Mouse (Mus musculus): ENCODE results near the gene Arid1b.

Gene Arid1b

GRCm38 (mm10) chr17:5195397-5195796 lies 201.3 kb downstream of the Arid1b start:
- TF ChIP-seq NANOG (IDR thresholded peaks at IDR 0.05; ENCODE audit: borderline replicate concordance, low read length) = no peak
- no peak for TF ChIP-seq CTCF (conservative IDR thresholded peaks at IDR 0.05; ENCODE audit: low read length)
- no peak for TF ChIP-seq POU5F1 (IDR thresholded peaks at IDR 0.05; ENCODE audit: borderline replicate concordance, low read length)
- H3K4me3 ChIP-seq (replicated peaks; ENCODE audit: low read length) = no peak overlapping the region
- H3K9me3 ChIP-seq (ENCODE audit: low read length) = no peaks in the 10 kb centered on the region
- H3K4me1 ChIP-seq (replicated peaks; ENCODE audit: low read depth, low read length) = peaks cover 13% of the 10 kb centered on the region
- H3K27me3 ChIP-seq (ENCODE audit: insufficient read depth, low read length) = no peaks in the 10 kb centered on the region
- no peaks in the 10 kb centered on the region for H3K36me3 ChIP-seq (ENCODE audit: insufficient read depth, low read length)

GRCm38 (mm10) chr17:5196005-5196404 lies 201.9 kb downstream of the Arid1b start:
- no peak overlapping the region for H3K4me3 ChIP-seq (replicated peaks; ENCODE audit: low read length)
- no peaks in the 10 kb centered on the region for H3K36me3 ChIP-seq (ENCODE audit: insufficient read depth, low read length)
- TF ChIP-seq NANOG (IDR thresholded peaks at IDR 0.05; ENCODE audit: borderline replicate concordance, low read length) = no peak
- no peaks in the 10 kb centered on the region for H3K27me3 ChIP-seq (ENCODE audit: insufficient read depth, low read length)
- peaks cover 9% of the 10 kb centered on the region for H3K4me1 ChIP-seq (replicated peaks; ENCODE audit: low read depth, low read length)
- H3K9me3 ChIP-seq (ENCODE audit: low read length) = no peaks in the 10 kb centered on the region

- no peaks in the 10 kb centered on the region for H3K9me3 ChIP-seq (ENCODE audit: low read length)
- TF ChIP-seq CTCF (conservative IDR thresholded peaks at IDR 0.05; ENCODE audit: low read length) (no peak), POU5F1 (IDR thresholded peaks at IDR 0.05; ENCODE audit: borderline replicate concordance, low read length) (no peak), NANOG (IDR thresholded peaks at IDR 0.05; ENCODE audit: borderline replicate concordance, low read length) (no peak)
- no peaks in the 10 kb centered on the region for H3K36me3 ChIP-seq (ENCODE audit: insufficient read depth, low read length)
- H3K4me3 ChIP-seq (replicated peaks; ENCODE audit: low read length) = no peak overlapping the region
- peaks cover 7% of the 10 kb centered on the region for H3K4me1 ChIP-seq (replicated peaks; ENCODE audit: low read depth, low read length)
- H3K27me3 ChIP-seq (ENCODE audit: insufficient read depth, low read length) = no peaks in the 10 kb centered on the region
Observed at GRCm38 (mm10) chr17:5196508-5196907, 202.4 kb downstream of the Arid1b start.

GRCm38 (mm10) chr17:5197083-5197482 lies 203.0 kb downstream of the Arid1b start:
- TF ChIP-seq POU5F1 (IDR thresholded peaks at IDR 0.05; ENCODE audit: borderline replicate concordance, low read length) = no peak
- no peak for TF ChIP-seq CTCF (conservative IDR thresholded peaks at IDR 0.05; ENCODE audit: low read length)
- no peak for TF ChIP-seq NANOG (IDR thresholded peaks at IDR 0.05; ENCODE audit: borderline replicate concordance, low read length)
- H3K27me3 ChIP-seq (ENCODE audit: insufficient read depth, low read length) = no peaks in the 10 kb centered on the region
- peaks cover 3% of the 10 kb centered on the region; the same call in 1 of the 2 replicates for H3K4me1 ChIP-seq (replicated peaks; ENCODE audit: low read depth, low read length)
- no peaks in the 10 kb centered on the region for H3K9me3 ChIP-seq (ENCODE audit: low read length)
- no peak overlapping the region for H3K4me3 ChIP-seq (replicated peaks; ENCODE audit: low read length)
- H3K36me3 ChIP-seq (ENCODE audit: insufficient read depth, low read length) = no peaks in the 10 kb centered on the region

DNA sequence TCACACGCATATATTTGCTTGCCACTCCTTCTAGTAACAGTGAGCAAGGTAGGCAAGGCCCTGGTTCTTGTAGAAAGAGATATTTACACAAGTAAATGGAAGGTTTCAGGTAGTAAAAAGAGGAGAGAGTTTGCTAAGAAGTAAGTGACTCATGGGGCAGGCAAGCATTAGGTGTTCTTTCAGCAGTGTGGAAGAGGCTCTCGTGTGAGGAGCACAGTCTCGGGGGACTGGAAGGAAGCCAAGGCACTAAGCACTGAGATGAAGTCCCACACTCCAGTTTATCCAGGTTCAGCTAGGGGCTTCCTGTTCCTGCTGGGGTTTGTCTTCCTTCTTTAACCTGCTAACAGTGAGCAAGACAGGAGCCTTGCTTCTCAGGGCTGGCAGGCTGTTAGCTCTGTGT lies 203.6 kb downstream of the Arid1b start:
- Histone ChIP-seq H3K4me1 (replicated peaks; ENCODE audit: low read depth, low read length) (peaks cover 7% of the 10 kb centered on the region), H3K4me3 (replicated peaks; ENCODE audit: low read length) (no peak overlapping the region), H3K36me3 (ENCODE audit: insufficient read depth, low read length) (no peaks in the 10 kb centered on the region), H3K9me3 (ENCODE audit: low read length) (no peaks in the 10 kb centered on the region), H3K27me3 (ENCODE audit: insufficient read depth, low read length) (no peaks in the 10 kb centered on the region)
- TF ChIP-seq POU5F1 (IDR thresholded peaks at IDR 0.05; ENCODE audit: borderline replicate concordance, low read length) = no peak
- TF ChIP-seq NANOG (IDR thresholded peaks at IDR 0.05; ENCODE audit: borderline replicate concordance, low read length) = no peak
- no peak for TF ChIP-seq CTCF (conservative IDR thresholded peaks at IDR 0.05; ENCODE audit: low read length)

GRCm38 (mm10) chr17:5198252-5198651 lies 204.1 kb downstream of the Arid1b start:
- TF ChIP-seq CTCF (conservative IDR thresholded peaks at IDR 0.05; ENCODE audit: low read length) (no peak), NANOG (IDR thresholded peaks at IDR 0.05; ENCODE audit: borderline replicate concordance, low read length) (no peak), POU5F1 (IDR thresholded peaks at IDR 0.05; ENCODE audit: borderline replicate concordance, low read length) (no peak)
- no peaks in the 10 kb centered on the region for H3K9me3 ChIP-seq (ENCODE audit: low read length)
- H3K27me3 ChIP-seq (ENCODE audit: insufficient read depth, low read length) = no peaks in the 10 kb centered on the region
- H3K36me3 ChIP-seq (ENCODE audit: insufficient read depth, low read length) = no peaks in the 10 kb centered on the region
- no peak overlapping the region for H3K4me3 ChIP-seq (replicated peaks; ENCODE audit: low read length)
- H3K4me1 ChIP-seq (replicated peaks; ENCODE audit: low read depth, low read length) = peaks cover 12% of the 10 kb centered on the region

DNA sequence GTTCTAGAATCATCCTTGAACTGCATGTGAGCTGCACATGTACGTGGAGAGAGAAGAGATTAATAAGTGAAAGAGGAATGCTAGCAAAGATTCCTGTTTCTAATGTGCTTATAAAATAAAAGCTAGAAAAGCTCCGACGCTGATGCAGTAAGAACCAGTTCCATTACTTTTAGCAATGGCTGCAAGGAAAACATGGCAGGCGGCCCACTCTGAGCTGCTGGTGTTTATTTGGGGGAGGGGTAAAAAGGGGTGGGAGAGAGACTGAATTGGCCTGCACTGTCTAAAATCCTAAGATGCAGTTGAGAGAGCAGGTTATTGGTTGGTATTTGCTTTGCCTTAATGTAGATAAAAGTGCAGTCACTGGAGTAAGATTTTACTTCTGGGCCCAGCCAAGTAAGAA lies 204.7 kb downstream of the Arid1b start:
- no peaks in the 10 kb centered on the region for H3K36me3 ChIP-seq (ENCODE audit: insufficient read depth, low read length)
- peaks cover 18% of the 10 kb centered on the region for H3K4me1 ChIP-seq (replicated peaks; ENCODE audit: low read depth, low read length)
- no peaks in the 10 kb centered on the region for H3K9me3 ChIP-seq (ENCODE audit: low read length)
- H3K27me3 ChIP-seq (ENCODE audit: insufficient read depth, low read length) = no peaks in the 10 kb centered on the region
- TF ChIP-seq NANOG (IDR thresholded peaks at IDR 0.05; ENCODE audit: borderline replicate concordance, low read length) (no peak), POU5F1 (IDR thresholded peaks at IDR 0.05; ENCODE audit: borderline replicate concordance, low read length) (no peak), CTCF (conservative IDR thresholded peaks at IDR 0.05; ENCODE audit: low read length) (no peak)
- no peak overlapping the region for H3K4me3 ChIP-seq (replicated peaks; ENCODE audit: low read length)

DNA sequence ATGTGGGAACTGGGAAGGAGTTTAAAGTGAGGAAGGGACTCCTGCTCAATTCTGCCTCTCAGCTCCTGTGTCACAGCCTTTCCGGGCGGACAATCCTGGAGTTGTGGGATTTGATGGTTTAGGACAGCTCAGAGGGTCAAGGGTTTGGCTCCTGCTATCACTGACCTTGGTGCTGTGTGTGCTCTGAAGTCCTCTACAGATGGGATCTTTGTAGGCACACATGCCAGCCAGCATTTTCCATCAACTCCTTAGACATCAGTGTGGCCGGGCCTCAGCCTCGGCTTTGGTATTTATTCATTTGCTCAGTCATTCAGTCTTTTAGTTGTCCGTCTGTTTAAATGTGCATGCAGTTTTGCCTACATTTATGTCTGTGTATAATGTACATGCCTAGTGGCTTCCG lies 206.5 kb downstream of the Arid1b start:
- no peaks in the 10 kb centered on the region for H3K36me3 ChIP-seq (ENCODE audit: insufficient read depth, low read length)
- no peaks in the 10 kb centered on the region for H3K9me3 ChIP-seq (ENCODE audit: low read length)
- H3K4me3 ChIP-seq (replicated peaks; ENCODE audit: low read length) = no peak overlapping the region
- peaks cover 27% of the 10 kb centered on the region for H3K4me1 ChIP-seq (replicated peaks; ENCODE audit: low read depth, low read length)
- TF ChIP-seq POU5F1 (IDR thresholded peaks at IDR 0.05; ENCODE audit: borderline replicate concordance, low read length) = no peak
- TF ChIP-seq NANOG (IDR thresholded peaks at IDR 0.05; ENCODE audit: borderline replicate concordance, low read length) = no peak
- TF ChIP-seq CTCF (conservative IDR thresholded peaks at IDR 0.05; ENCODE audit: low read length) = no peak
- no peaks in the 10 kb centered on the region for H3K27me3 ChIP-seq (ENCODE audit: insufficient read depth, low read length)

- no peaks in the 10 kb centered on the region for H3K27me3 ChIP-seq (ENCODE audit: insufficient read depth, low read length)
- no peaks in the 10 kb centered on the region for H3K9me3 ChIP-seq (ENCODE audit: low read length)
- no peaks in the 10 kb centered on the region for H3K36me3 ChIP-seq (ENCODE audit: insufficient read depth, low read length)
- no peak overlapping the region for H3K4me3 ChIP-seq (replicated peaks; ENCODE audit: low read length)
- peaks cover 29% of the 10 kb centered on the region for H3K4me1 ChIP-seq (replicated peaks; ENCODE audit: low read depth, low read length)
- no peak for TF ChIP-seq NANOG (IDR thresholded peaks at IDR 0.05; ENCODE audit: borderline replicate concordance, low read length)
- TF ChIP-seq CTCF (conservative IDR thresholded peaks at IDR 0.05; ENCODE audit: low read length) = peak; percentile 61
Observed at GRCm38 (mm10) chr17:5201859-5202598, 207.9 kb downstream of the Arid1b start.

Data from E14TG2a.4 (cell line).